Mouse (Mus musculus) ovary, postnatal 10 days (tissue): ENCODE data around the gene Hoxd13.

ENCODE experiments used
- DNase-seq: peaks from one replicate; pipeline ENCODE4 v3.0.0; 2022; ENCODE audit warnings: low spot score

Gene Hoxd13

DNA sequence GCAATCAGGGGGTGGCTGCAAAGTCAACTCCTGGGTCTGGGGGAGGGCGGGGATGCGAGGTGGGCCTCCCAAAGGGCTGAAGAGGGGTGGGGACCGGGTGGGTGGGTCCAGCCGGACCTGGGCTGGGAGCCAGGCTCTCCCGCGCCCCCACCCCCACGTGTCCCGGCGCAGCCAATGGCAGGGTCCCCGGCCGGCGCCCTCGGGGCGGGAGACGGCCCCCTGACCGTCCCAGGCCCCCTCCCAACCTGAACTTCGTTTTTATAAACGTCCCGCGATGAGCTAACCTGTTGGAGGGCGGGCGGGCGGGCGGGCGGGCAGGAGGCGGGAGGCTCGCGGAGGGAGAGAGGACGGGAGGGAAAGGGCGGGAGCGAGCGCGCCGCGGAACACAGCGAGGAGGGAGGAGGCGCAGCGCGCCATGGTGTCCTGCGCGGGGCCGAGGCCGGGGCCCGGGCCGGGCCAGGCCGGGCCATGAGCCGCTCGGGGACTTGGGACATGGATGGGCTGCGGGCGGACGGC, at the start of gene Hoxd13:
Gene Hoxd13, plus strand, starts transcription at position 469 of the 516 bp plus-strand sequence.
- DNase-seq, result no peak

DNA sequence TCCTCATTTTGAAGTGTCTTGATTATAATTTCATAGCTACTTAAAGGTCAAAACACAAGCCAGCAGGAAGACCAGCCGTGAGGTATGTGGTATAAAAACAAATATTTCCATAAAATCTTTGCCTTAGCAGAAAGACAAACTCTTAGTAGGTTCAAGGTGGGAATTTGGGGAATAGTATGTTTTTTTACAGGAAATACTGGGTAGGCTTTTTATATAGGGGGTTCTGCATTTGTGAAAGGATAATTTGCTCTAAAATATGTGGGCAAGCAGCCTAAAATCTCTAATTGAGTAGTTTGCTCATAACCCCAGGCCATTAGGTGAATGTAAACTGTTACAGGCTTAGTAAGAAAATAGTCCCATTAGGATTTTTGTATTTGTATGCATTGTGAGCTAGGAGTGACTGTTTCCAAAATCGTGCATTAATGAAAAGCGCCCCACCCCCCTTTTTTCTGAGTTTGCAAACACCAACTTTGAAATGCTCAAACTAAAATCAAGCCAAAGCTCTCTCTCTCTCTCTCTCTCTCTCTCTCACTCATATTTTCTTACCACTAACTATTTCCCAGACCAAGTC, 48.3 kb upstream of the Hoxd13 start:
- no peak for DNase-seq

DNA sequence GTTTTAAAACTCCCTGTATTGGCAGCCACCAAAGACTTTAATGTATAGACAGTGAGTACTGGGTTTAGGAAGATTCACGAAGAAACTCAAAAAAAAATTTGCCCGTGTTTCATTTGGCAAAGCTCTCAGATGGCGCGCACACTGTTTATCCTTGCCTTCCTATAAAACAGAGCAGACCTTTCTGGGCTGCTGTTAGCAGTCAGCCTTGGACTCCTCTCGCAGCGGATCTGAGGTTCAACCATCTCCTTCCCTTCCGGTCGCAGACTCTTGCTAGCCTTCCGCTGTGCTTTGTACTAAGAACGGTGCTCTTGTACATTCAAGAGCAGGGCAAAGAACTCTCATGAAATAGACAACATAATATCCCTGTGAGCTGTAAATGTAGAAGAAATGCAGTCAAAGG, 47.7 kb upstream of the Hoxd13 start:
- DNase-seq, result no peak

DNA sequence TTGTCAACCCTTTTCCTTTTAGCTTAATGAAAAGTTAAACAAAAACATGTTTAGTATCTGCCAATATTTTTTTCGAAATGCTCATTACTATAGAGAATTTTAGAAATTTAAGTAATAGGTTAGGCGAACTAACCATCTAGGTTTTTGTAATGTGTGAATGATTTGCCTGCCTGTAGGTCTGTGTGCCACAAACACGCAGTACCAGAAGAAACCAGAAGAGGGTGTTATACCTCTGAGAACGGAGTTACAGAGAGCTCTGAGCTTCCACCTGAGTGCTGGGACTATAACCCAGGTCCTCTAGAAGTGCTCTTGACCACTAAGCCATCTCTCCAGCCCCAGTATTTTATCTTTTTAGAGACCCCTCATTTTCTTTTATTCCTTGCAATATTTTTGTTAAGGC, 32.7 kb upstream of the Hoxd13 start:
- no peak for DNase-seq

- DNase-seq, result no peak
Observed at GRCm38 (mm10) chr2:74642431-74642830, 25.7 kb upstream of the Hoxd13 start.

DNA sequence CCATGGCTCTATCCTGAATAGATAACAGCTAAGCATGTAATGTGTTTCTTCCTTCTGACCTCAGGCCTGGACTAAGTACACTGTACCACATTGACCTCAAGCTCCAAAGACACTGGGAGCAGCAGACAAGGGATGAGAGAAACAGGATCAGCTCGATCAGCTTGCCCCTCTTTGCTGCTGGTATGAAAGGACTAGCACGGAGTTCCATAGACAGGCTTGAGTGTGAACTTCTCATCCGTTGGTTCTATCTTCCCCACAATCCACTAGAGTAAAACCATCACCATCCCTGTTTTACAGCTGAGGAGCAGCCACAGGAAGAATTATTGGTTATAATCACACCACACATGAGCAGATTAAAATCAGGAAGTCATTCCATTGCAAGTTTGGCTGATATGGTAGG, 22.5 kb upstream of the Hoxd13 start:
- DNase-seq, result no peak

DNA sequence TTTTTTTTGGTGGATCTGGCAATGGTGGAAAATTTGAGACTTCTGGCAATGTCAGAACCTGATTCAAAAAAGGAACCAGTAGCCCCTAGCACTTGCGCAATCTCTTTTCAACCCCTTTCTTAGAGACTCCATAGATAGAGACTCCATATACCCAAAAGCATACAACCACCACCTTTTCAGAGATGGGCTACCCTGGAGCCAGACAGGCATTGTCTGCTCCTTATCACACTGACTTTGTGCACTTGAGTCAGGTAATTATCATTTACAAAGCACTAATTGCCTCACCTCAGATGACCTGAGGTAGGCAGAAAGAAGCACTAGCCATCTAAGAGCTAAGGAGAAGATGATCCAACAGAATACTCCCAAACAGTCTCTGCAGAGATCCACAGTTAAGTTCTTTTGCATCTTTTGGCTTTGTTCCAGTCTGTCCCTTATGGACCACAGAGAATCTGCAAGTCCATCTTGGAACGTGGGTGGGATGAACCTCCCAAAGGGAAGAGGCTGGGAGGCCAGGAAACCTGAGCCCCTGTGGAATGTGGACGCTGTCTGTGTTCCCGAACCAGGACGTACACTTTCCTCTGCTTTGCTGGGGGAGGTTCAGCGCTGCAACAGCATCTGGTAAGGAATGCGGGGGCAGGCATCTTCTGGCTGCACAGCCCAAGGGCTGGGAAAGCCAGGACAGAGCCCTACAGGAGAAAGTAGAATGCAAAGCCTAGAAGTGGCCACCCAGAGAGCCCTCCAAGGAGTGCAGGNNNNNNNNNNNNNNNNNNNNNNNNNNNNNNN, 20.8 kb upstream of the Hoxd13 start:
- no peak for DNase-seq

GRCm38 (mm10) chr2:74652996-74653340, 15.1 kb upstream of the Hoxd13 start:
- DNase-seq, result no peak

DNA sequence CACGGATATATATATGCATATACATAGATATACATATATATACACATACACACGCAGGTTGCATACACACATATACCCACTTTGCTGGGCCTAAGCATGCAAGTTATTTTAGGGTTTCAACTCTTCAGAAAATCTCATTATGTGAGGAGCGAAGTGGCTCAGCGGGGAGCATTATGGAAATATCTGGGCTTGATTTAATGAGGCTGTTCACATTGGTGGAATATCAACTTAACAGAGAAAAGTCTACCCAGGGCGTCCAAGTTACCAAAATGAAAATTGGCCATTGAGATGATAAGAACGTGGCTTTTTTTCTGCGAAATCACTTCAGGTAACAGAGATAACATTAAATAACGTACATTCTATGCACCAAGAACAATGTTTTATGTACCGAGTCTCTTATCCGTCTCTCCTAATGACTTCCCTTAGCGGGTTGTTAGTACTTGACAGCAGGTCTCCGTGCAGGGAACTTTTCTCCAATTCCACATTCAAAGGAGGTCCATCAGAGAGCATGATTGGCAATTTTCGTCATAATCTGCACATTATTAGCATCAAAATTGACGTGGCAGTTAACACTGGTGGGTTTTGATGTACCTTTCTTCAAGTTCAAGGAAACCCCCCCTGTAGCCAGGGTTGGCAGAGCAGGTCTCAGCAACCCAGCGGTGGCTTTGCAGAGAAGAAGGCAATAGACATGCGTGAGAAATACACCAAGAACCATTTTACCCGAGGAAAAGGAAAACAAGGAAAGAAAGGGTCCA, 14.2 kb upstream of the Hoxd13 start:
- DNase-seq, result no peak

DNA sequence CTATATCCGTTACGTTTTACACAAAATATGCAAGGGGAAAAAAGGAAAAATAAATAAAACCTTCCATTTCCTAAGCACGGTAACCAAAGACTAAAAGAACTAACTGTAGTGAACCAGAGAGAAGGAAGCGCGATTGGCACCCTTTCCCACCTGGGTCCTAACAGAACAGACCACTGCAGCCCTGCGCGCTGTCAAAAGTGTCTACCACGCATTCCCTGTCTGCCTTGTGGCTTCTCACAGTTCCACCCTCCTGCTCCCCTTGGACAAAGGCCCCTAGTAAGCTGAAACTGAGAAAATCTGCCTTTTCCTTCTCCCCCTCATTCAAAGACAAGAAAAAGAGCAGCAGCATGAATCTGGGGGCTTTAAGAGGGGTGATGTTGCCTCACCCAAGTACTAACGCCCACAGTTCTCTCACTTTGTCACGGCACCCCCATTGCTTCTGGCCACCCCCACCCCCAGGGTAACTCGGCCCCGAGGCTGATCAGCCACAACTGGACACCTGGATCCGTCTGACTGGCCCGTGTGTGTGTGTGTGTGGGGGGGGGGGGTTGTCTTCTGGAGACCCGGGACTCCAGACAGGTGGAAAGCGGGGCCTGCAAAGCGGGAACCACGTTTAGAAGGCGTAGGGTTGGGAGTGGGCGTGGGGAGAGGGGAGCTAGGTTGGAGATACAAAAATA, 13.2 kb upstream of the Hoxd13 start:
- DNase-seq, result no peak

- DNase-seq, result no peak
Observed at GRCm38 (mm10) chr2:74655420-74655781, 12.7 kb upstream of the Hoxd13 start.

- no peak for DNase-seq
Observed at GRCm38 (mm10) chr2:74655821-74656631, 12.1 kb upstream of the Hoxd13 start.

GRCm38 (mm10) chr2:74656632-74657021, 11.5 kb upstream of the Hoxd13 start:
- no peak for DNase-seq

DNA sequence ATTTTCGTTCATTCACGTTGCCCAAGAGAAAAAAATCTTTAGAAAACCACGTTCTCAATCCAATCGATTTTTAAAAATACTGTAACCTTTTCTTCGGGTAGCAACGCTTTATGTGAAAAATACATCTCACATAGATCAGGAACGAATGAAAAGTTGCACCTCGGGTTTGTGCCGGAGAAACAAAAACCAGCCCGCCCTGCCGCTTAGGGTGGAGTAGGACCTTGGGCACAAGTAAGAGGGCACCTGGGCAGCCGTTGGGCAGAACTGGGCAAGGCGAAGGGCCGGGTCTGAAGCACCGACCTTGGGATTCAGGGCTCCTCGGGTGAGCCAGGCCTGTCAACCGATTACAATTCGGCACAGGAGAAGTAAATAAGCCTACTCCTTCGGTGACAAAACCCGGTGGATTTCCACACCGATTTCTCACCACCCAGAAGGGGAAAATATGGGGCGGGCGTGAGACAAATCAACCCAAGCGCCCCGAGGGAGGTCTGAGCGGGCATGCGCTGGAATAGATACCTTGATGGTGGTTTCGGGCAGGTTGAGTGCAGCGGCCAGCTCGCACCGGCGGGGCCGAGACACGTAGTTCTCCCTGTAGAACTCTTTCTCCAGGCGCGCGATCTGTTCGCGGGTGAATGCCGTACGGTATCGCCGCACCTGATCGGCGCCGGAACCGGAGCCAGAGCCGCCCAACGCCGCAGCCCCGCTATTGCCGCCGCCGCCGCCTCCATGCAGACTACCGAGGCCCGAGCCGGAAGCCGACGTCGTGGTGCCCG, 10.7 kb upstream of the Hoxd13 start:
- no peak for DNase-seq

- DNase-seq, result no peak
Observed at GRCm38 (mm10) chr2:74658024-74658666, 10.0 kb upstream of the Hoxd13 start.

- no peak for DNase-seq
Observed at GRCm38 (mm10) chr2:74658667-74659371, 9.3 kb upstream of the Hoxd13 start.

GRCm38 (mm10) chr2:74659507-74660005, 8.6 kb upstream of the Hoxd13 start, which contains the start of gene Evx2:
Evx2 (minus strand) TSS chr2:74659557.
- DNase-seq, result no peak

GRCm38 (mm10) chr2:74660421-74661375, 7.4 kb upstream of the Hoxd13 start:
- DNase-seq, result no peak
